ENCODE assay signal across 11 mouse cellular contexts in genomic region chr2:36023291-36023690, GRCm38 (mm10). TPM values are rescaled to one million over a fixed set of nuclear protein-coding genes. Genes with fewer than 3 reads are reported as not detected.
DNase-seq lines count a peak whose midpoint lies in the region; ATAC-seq lines count a peak whose summit lies in the region.
"Had no signal": no experiment of that assay in that cellular context is flagged by ENCODE, and none has a peak within 500 bp of the region (broad histone marks: within the 10 kb centered on the region; RNA-seq: fewer than 3 reads in every experiment).

No protein-coding gene starts in this region.

- no peaks in the 10 kb centered on the region for H3K27me3 ChIP-seq in heart, embryonic 16.5 days (ENCODE audit: control insufficient read depth, insufficient read depth, low read length)
- peaks cover 19% of the 10 kb centered on the region for H3K27me3 ChIP-seq in hindbrain, embryonic 10.5 days (ENCODE audit: insufficient read depth, poor library complexity, severe bottlenecking)
- H3K27me3 ChIP-seq in intestine, embryonic 16.5 days (replicated peaks; ENCODE audit: control insufficient read depth, insufficient read depth, low read length), result peaks cover 2% of the 10 kb centered on the region; the same call in 1 of the 2 replicates

- H3K36me3 ChIP-seq in heart, embryonic 16.5 days (ENCODE audit: control insufficient read depth, insufficient read depth), result no peaks in the 10 kb centered on the region
- no peaks in the 10 kb centered on the region for H3K36me3 ChIP-seq in hindbrain, embryonic 10.5 days
- H3K36me3 ChIP-seq in intestine, embryonic 16.5 days (ENCODE audit: control insufficient read depth, insufficient read depth, low read length), result no peaks in the 10 kb centered on the region

- no peak overlapping the region for H3K4me2 ChIP-seq in heart, embryonic 16.5 days (ENCODE audit: low read depth, low read length)
- H3K4me2 ChIP-seq in intestine, embryonic 16.5 days (ENCODE audit: low read depth, low read length), result no peak overlapping the region

- no peak overlapping the region for H3K4me3 ChIP-seq in heart, embryonic 16.5 days (ENCODE audit: low read length)
- no peak overlapping the region for H3K4me3 ChIP-seq in hindbrain, embryonic 10.5 days
- H3K4me3 ChIP-seq in intestine, embryonic 16.5 days (ENCODE audit: low read length), result no peak overlapping the region
- H3K4me3 ChIP-seq: myocyte had no signal

- H3K4me1 ChIP-seq in heart, embryonic 16.5 days (ENCODE audit: control insufficient read depth, insufficient read depth, low read length), result peaks cover 4% of the 10 kb centered on the region; the same call in 1 of the 2 replicates
- peaks cover 11% of the 10 kb centered on the region for H3K4me1 ChIP-seq in hindbrain, embryonic 10.5 days (replicated peaks)
- no peaks in the 10 kb centered on the region for H3K4me1 ChIP-seq in intestine, embryonic 16.5 days (ENCODE audit: control insufficient read depth, insufficient read depth, low read length)

- no peaks in the 10 kb centered on the region for H3K9me3 ChIP-seq in heart, embryonic 16.5 days (replicated peaks; ENCODE audit: control insufficient read depth, low read length)
- no peaks in the 10 kb centered on the region for H3K9me3 ChIP-seq in hindbrain, embryonic 10.5 days
- no peaks in the 10 kb centered on the region for H3K9me3 ChIP-seq in intestine, embryonic 16.5 days (ENCODE audit: control insufficient read depth, low read length)

- no peak overlapping the region for H3K27ac ChIP-seq in heart, embryonic 16.5 days (ENCODE audit: low read length)
- no peak overlapping the region for H3K27ac ChIP-seq in hindbrain, embryonic 10.5 days
- H3K27ac ChIP-seq in intestine, embryonic 16.5 days (ENCODE audit: low read length), result no peak overlapping the region
- H3K27ac ChIP-seq: macrophage had no signal

- peak; percentile 70 for ATAC-seq in heart, embryonic 16.5 days (replicated peaks; ENCODE audit: extremely low read depth, insufficient read depth, low FRiP score)
- no peak for ATAC-seq in intestine, embryonic 16.5 days

- peak; percentile 11 to 21 for DNase-seq in spleen, postnatal 36 days (ENCODE audit: low spot score in 2 of 2)
- DNase-seq in spleen, postnatal 14 days (ENCODE audit: low spot score in 2 of 2), result no peak
- DNase-seq in kidney, postnatal 25 days, result peak; percentile 79 to 88
- no peak for DNase-seq in right cerebral cortex, postnatal 10 days (ENCODE audit: low spot score in 2 of 2)
- DNase-seq in hindbrain, embryonic 10.5 days (ENCODE audit: low spot score), result no peak
- no peak for DNase-seq in cerebellum, postnatal 4 days (ENCODE audit: low spot score in 2 of 2)
- DNase-seq: cerebellum, postnatal 14 days had no signal

- WGBS in heart, embryonic 16.5 days, result 53% methylated on average over 3 of the region's 3 CpGs
- WGBS in hindbrain, embryonic 10.5 days, result 74% methylated on average over 3 of the region's 3 CpGs
- WGBS in intestine, embryonic 16.5 days, result 54% methylated on average over 3 of the region's 3 CpGs

- H3K9ac ChIP-seq in heart, embryonic 16.5 days (ENCODE audit: low read length), result no peak overlapping the region
- no peak overlapping the region for H3K9ac ChIP-seq in intestine, embryonic 16.5 days (ENCODE audit: low read depth, low read length)

RNA-seq across cellular contexts. Expression of gene Ndufa8, which starts 25.9 kb away (rescaled TPM):
- polyA plus RNA-seq in heart, embryonic 16.5 days (2015; fragmentation: Nextera tagmentation; extraction: Ambion mirVana), result 553 and 578 TPM in 2 replicates
- 202 and 224 TPM in 2 replicates for polyA plus RNA-seq in hindbrain, embryonic 10.5 days (2016; fragmentation: Nextera tagmentation; extraction: Ambion mirVana)
- polyA plus RNA-seq in intestine, embryonic 16.5 days (2015; fragmentation: Nextera tagmentation; extraction: Ambion mirVana), result 334 and 351 TPM in 2 replicates

RNA-seq across cellular contexts. Expression of gene Morn5, which starts 26.0 kb away (rescaled TPM):
- 0.42 and 0.87 TPM in 2 replicates for polyA plus RNA-seq in heart, embryonic 16.5 days (2015; fragmentation: Nextera tagmentation; extraction: Ambion mirVana)
- 1.3 and 4.0 TPM in 2 replicates for polyA plus RNA-seq in hindbrain, embryonic 10.5 days (2016; fragmentation: Nextera tagmentation; extraction: Ambion mirVana)
- polyA plus RNA-seq in intestine, embryonic 16.5 days (2015; fragmentation: Nextera tagmentation; extraction: Ambion mirVana), result 0.26 TPM in 1 of 2 replicates, not detected in the other
- polyA plus RNA-seq: macrophage had no signal

RNA-seq across cellular contexts. Expression of gene Ttll11, which starts 43.6 kb away (rescaled TPM):
- 0.80 and 0.94 TPM in 2 replicates for polyA plus RNA-seq in heart, embryonic 16.5 days (2015; fragmentation: Nextera tagmentation; extraction: Ambion mirVana)
- 0.86 and 1.6 TPM in 2 replicates for polyA plus RNA-seq in hindbrain, embryonic 10.5 days (2016; fragmentation: Nextera tagmentation; extraction: Ambion mirVana)
- 0.10 and 0.18 TPM in 2 replicates for polyA plus RNA-seq in intestine, embryonic 16.5 days (2015; fragmentation: Nextera tagmentation; extraction: Ambion mirVana)

Comparison
In these comparisons a context has a peak if more than half of its experiments do, and no peak if none do; other contexts are left out.
1. DNase-seq: peak in spleen, postnatal 36 days (2 of 2) and kidney, postnatal 25 days (2 of 2); none in spleen, postnatal 14 days (0 of 2), right cerebral cortex, postnatal 10 days (0 of 2), hindbrain, embryonic 10.5 days (single experiment) and cerebellum, postnatal 4 days (0 of 2).